Mouse (Mus musculus) midbrain, embryonic 13.5 days (tissue): ENCODE data around the gene Mgme1. TPM values are rescaled to one million over a fixed set of nuclear protein-coding genes. Genes with fewer than 3 reads are reported as not detected.

Source experiments
- ATAC-seq: fragments of 200-750 bp; cut with Nextera tagmentation; 2 replicates; pipeline ENCODE4 v1.8.0; 2017; ENCODE audit warnings: mild to moderate bottlenecking, moderate TSS enrichment, moderate library complexity
- H3K27ac ChIP-seq: fragments of 300-500 bp; sonication (generic); 2 replicates; pipeline ENCODE4 v1.5.1; 2015; ENCODE audit warnings: inconsistent platforms, mild to moderate bottlenecking, moderate library complexity
- H3K27me3 ChIP-seq: fragments of 300-500 bp; sonication (generic); 2 replicates; pipeline ENCODE4 v1.6.1; 2015; ENCODE audit warnings: mild to moderate bottlenecking, inconsistent platforms
- H3K36me3 ChIP-seq: fragments of 300-500 bp; sonication (generic); 2 replicates; pipeline ENCODE4 v1.6.1; 2015; ENCODE audit warnings: mild to moderate bottlenecking, inconsistent platforms
- H3K4me1 ChIP-seq: fragments of 300-500 bp; sonication (generic); replicated peaks from 2 replicates; pipeline ENCODE4 v1.6.1; 2015; ENCODE audit warnings: inconsistent platforms
- H3K4me2 ChIP-seq: fragments of 300-500 bp; sonication (generic); replicated peaks from 2 replicates; pipeline ENCODE4 v1.6.1; 2015; ENCODE audit warnings: moderate library complexity, mild to moderate bottlenecking, inconsistent platforms
- H3K4me3 ChIP-seq: fragments of 300-500 bp; sonication (generic); replicated peaks from 2 replicates; pipeline ENCODE4 v1.5.1; 2015; ENCODE audit warnings: mild to moderate bottlenecking, inconsistent platforms
- H3K9ac ChIP-seq: fragments of 300-500 bp; sonication (generic); replicated peaks from 2 replicates; pipeline ENCODE4 v1.6.1; 2015; ENCODE audit warnings: mild to moderate bottlenecking, inconsistent platforms
- H3K9me3 ChIP-seq: fragments of 300-500 bp; sonication (generic); 2 replicates; pipeline ENCODE4 v1.6.1; 2016; ENCODE audit warnings: mild to moderate bottlenecking, inconsistent platforms
- WGBS: fragments of 180-500 bp; shearing (Covaris S2); methylation state at CpG from one replicate; pipeline ENCODE4 v1.1.7; 2015; 5-methylcytosine and 5-hydroxymethylcytosine counted together
- polyA plus RNA-seq: library from polyadenylated mRNA; unstranded; fragments of >200 nt; fragmentation: Nextera tagmentation; extraction: Ambion mirVana; gene quantifications from 2 replicates; pipeline ENCODE4 v1.2.1, GENCODE M21; 2015

Gene Mgme1
- polyA plus RNA-seq, result 12.9 and 13.0 TPM in 2 replicates

DNA sequence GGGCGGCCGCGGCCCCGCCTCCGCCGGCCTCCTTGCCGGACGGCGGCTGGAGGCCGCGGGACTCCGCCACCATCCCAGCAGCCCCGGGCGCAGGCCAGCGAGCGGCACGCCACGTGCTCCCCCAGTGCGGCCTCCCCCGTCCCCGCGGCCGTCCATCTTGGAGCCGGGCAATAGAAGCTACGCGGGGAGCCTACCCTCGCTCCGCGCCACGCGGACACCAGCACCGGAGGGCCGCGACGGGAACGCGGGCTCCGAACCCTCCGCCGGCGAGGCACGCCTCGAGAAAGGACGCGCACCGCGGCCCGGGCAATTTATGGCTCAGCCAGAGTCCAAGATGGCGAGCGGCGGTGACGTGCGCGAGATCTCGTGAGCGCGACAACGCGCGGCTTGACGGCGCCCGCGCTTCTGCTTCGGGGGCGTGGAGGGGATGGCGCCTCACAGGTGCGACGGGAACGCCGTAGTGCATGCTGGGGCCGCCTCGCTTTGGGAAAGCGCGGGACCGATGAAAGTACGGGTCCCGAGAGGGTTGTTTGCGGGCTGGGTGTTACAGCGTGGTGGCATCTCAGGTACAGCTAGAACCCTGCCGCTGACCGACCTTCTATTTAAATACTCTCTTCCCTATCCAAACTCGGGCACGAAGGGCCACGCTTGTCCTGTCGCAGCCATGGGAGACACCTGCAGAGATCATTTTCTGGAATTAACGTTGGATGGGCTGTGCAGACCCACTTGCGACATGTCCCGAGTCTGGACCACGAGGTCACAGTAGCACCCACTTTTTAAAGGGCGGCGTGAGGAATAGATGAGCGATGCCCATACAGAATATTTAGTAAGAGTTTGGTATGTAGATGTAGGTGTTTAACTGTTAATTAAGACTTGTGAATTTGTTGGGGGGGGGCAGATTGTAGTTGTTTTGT, at the start of gene Mgme1, which contains the start of gene Snx5:
Gene Mgme1, plus strand, starts transcription at position 157 of the 914 bp plus-strand sequence.
Gene Snx5, minus strand, starts transcription at position 400 of the 914 bp plus-strand sequence.
- peak; percentile 98 for ATAC-seq
- Histone ChIP-seq H3K36me3 (no peaks in the 10 kb centered on the region), H3K27ac (peak within 1 kb of the TSS; percentile 90), H3K4me1 (peaks cover 33% of the 10 kb centered on the region), H3K9me3 (no peaks in the 10 kb centered on the region), H3K9ac (peak within 1 kb of the TSS; percentile 95), H3K4me3 (peak within 1 kb of the TSS; percentile 92), H3K4me2 (peak within 1 kb of the TSS; percentile 71), H3K27me3 (no peaks in the 10 kb centered on the region)
- WGBS, result under 1% methylated on average over 80 of the region's 93 CpGs

DNA sequence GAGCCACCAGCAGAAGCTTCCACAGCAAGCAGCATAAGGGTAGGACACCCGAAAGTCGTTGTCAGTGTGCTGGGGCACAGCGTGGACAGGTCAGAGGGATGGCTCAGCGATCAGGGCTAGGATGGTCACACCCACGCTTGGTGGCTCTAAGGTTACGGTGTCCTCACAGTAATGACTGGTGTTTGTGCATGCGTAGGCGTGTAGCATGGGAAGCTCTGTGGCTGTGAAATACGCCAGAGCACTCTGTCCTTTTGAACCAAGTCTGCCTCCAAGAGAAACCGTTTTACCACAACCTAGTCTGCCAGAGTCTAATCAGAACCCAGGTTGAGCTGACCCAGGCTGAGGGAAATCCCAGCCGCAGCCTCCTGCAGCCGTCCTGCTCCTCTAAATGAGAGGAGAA, 46.1 kb upstream of the Mgme1 start:
- H3K4me1 ChIP-seq, result no peaks in the 10 kb centered on the region
- ATAC-seq, result no peak
- H3K27ac ChIP-seq, result no peak overlapping the region
- H3K4me3 ChIP-seq, result no peak overlapping the region
- H3K36me3 ChIP-seq, result no peaks in the 10 kb centered on the region
- H3K9ac ChIP-seq, result no peak overlapping the region
- no peaks in the 10 kb centered on the region for H3K27me3 ChIP-seq
- H3K4me2 ChIP-seq, result no peak overlapping the region
- H3K9me3 ChIP-seq, result 0 out of 2 replicates have a peak, but pooled peaks cover 3% of the 10 kb centered on the region
- 74% methylated on average over 12 of the region's 12 CpGs for WGBS

DNA sequence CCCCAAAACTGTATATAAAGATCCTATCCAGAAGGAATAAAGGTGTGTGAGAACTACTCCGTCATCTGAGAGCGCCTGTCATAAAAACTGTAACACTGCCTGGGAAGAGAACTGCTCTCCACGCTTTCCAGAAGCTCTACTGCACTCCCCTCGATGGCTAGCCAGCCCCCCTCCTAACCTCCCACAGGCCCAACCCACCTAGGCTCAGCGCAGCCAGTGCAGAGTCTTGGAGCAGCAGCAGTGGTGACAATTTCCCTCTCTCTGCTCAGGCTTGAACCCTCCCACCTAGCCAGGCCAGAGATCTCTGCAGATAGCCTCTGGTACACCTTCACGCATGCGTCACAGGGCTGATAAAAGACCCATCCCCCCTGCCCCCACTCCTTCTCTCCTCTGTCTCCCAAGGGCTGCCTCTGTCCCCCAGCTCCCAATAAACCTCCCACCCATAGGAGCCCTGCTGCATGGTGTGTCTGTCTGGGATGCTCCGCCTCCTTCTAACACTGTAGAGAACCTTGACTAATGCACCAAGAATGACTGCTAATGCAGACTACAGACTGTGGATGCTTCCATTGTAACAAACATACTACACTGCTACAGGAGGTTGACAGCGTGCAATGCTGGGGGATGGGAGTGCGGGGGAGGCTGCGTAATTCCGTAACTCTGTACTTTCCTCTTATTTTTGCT, 43.4 kb upstream of the Mgme1 start:
- WGBS, result 89% methylated on average over 12 of the region's 12 CpGs
- H3K4me1 ChIP-seq, result no peaks in the 10 kb centered on the region
- H3K9me3 ChIP-seq, result 0 out of 2 replicates have a peak, but pooled peaks cover 3% of the 10 kb centered on the region
- no peaks in the 10 kb centered on the region for H3K36me3 ChIP-seq
- no peak overlapping the region for H3K9ac ChIP-seq
- H3K4me2 ChIP-seq, result no peak overlapping the region
- no peak overlapping the region for H3K4me3 ChIP-seq
- no peak overlapping the region for H3K27ac ChIP-seq
- ATAC-seq, result no peak; the same call in 1 of the 2 replicates
- no peaks in the 10 kb centered on the region for H3K27me3 ChIP-seq

DNA sequence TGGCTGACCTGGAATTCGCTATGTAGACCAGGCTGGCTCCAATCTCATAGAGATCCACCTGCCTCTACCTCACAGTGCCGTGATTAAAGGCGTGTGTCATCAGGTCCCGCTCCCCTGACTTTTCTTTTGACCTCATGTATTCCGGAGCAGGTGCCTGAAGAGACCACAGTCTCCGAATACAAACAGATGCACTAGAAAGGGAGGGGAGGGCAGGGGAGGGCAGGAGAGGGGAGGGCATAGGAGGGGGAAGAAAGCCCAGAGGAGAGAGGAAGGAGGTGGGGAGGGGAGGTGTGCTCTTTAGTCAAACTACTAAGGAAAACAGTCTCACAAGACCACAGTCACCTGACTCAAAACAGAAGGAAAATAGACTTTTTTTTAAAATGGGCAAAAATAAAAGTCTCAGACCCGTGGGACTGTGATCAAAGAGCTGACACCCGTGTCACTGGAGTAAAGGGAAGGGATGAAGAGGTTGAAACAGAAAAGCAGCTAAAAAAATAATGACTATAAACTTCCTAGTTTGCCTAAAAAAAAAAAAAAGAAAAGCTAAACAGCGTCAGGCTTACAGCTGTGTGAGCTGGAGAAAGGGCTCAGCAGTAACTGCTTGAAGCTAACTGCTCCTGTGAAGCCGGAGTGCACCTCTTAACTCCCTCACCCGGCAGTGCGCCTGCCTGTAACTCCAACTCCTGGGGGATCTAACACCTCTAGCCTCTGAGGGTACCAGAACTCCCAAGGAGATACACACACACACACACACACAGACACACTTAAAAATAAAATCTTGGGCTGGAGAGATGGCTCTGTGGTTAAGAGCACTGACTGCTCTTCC, 41.7 kb upstream of the Mgme1 start:
- Histone ChIP-seq H3K4me3 (no peak overlapping the region), H3K27ac (no peak overlapping the region), H3K36me3 (no peaks in the 10 kb centered on the region), H3K4me2 (no peak overlapping the region), H3K9ac (no peak overlapping the region), H3K4me1 (no peaks in the 10 kb centered on the region), H3K27me3 (no peaks in the 10 kb centered on the region), H3K9me3 (0 out of 2 replicates have a peak, but pooled peaks cover 3% of the 10 kb centered on the region)
- no peak for ATAC-seq
- WGBS, result 80% methylated on average over 12 of the region's 12 CpGs

DNA sequence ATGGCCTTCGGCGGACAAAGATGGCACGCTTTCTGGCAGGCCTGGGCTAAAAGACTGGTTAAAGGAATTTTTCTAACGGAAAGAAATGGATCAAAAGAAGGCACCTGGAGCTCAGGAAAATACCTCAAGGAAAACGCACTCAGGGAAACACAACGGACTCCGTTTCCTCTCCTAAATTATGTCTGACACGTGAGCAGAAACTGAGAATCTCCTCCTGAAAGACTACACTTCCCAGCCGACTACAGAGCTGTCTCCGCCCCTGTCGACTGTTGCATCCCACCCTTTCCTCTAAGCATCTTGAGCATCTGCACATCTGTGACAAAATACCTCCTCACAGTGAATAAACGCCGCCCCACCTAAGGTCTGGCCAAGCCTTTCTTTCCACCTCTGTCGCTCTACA, 40.8 kb upstream of the Mgme1 start:
- H3K4me1 ChIP-seq, result no peaks in the 10 kb centered on the region
- 92% methylated on average over 14 of the region's 14 CpGs for WGBS
- no peaks in the 10 kb centered on the region for H3K27me3 ChIP-seq
- H3K4me3 ChIP-seq, result no peak overlapping the region
- no peak overlapping the region for H3K27ac ChIP-seq
- no peak overlapping the region for H3K9ac ChIP-seq
- 0 out of 2 replicates have a peak, but pooled peaks cover 3% of the 10 kb centered on the region for H3K9me3 ChIP-seq
- H3K4me2 ChIP-seq, result no peak overlapping the region
- ATAC-seq, result no peak
- H3K36me3 ChIP-seq, result no peaks in the 10 kb centered on the region

DNA sequence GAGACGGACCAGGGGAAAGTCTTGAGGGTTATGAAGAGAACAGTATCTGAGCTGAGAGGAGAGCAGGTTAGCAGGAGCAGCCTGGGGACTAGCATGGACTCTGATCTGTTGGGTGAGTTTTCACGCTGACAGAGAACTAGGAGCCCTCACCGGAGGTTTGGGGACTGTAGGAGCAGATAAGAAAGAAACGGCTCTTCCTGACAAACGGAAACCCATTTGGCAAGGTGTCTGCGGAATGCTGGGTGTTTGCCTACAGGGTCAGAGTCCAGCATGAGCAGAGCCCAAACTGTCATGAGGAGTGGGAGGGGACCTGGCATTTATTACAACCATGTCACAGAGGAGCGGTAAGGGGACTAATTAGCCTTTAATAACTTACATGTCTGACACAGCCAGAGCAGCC, 40.0 kb upstream of the Mgme1 start:
- no peak overlapping the region for H3K27ac ChIP-seq
- no peak overlapping the region for H3K9ac ChIP-seq
- H3K36me3 ChIP-seq, result no peaks in the 10 kb centered on the region
- H3K4me2 ChIP-seq, result no peak overlapping the region
- no peak for ATAC-seq
- 0 out of 2 replicates have a peak, but pooled peaks cover 3% of the 10 kb centered on the region for H3K9me3 ChIP-seq
- no peaks in the 10 kb centered on the region for H3K4me1 ChIP-seq
- WGBS, result 90% methylated on average over 7 of the region's 7 CpGs
- no peak overlapping the region for H3K4me3 ChIP-seq
- no peaks in the 10 kb centered on the region for H3K27me3 ChIP-seq

DNA sequence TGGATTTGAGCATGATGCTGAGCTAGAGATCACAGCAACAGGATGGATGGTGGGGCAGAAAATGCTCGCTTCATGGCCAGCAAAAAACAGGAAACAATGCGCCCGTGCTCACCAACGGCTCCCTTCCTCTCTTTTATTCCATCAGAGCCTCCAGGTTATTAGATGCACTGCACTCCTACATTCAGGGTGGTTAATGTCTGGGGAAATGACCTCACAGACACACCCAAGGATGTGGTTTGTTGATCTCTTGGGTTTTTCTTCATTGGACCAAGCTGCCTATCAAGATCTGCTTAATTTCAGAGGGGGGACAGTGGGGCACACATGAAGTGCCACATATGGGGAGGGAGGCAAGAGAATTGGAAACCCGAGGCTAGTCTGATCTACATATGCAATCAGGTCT, 39.3 kb upstream of the Mgme1 start:
- Histone ChIP-seq H3K27me3 (no peaks in the 10 kb centered on the region), H3K4me2 (no peak overlapping the region), H3K4me1 (no peaks in the 10 kb centered on the region), H3K4me3 (no peak overlapping the region), H3K36me3 (no peaks in the 10 kb centered on the region), H3K27ac (no peak overlapping the region), H3K9me3 (0 out of 2 replicates have a peak, but pooled peaks cover 3% of the 10 kb centered on the region), H3K9ac (no peak overlapping the region)
- ATAC-seq, result no peak
- 84% methylated on average over 5 of the region's 5 CpGs for WGBS

DNA sequence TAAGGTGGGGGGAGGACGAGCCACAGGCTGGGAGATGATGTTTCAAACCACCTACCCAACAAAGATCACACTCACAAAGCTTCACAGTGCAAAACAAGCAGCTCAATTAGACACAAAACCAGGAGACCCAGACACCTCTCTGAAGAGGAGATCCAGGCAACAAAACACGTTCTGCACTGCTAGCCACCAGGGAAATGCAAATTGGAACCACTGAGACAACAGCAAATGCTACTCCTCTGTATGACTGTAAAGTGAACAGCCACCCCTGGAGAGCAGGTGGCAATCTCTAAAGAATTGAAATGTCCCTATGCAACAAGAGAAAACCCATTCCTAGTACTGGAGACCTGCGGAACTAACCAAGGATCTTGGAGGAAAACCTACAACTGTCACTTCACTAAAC, 36.9 kb upstream of the Mgme1 start:
- Histone ChIP-seq H3K4me2 (no peak overlapping the region), H3K36me3 (no peaks in the 10 kb centered on the region), H3K9ac (no peak overlapping the region), H3K4me3 (no peak overlapping the region), H3K27ac (no peak overlapping the region), H3K27me3 (no peaks in the 10 kb centered on the region), H3K4me1 (no peaks in the 10 kb centered on the region), H3K9me3 (no peaks in the 10 kb centered on the region)
- 59% methylated on average over 3 of the region's 3 CpGs for WGBS
- ATAC-seq, result no peak

DNA sequence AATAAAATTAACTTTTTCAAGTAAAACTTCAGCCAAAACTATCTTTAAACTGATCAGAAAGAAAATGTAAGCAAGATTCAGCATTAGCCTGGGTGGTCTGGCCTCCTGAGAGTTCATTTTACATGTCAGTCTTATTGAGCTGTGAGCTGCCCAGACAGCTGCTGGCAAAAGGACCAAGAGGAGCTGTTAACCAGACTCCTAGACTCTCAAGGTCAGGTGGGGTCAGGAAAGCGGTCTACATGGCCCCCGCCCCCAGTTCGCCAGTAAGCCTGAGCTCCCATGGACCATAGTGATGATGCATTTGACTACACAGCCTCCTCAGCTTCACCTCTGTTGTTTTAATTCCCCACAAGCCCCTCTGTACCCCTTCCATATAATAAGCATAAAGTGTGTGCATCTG, 34.7 kb upstream of the Mgme1 start:
- Histone ChIP-seq H3K9me3 (no peaks in the 10 kb centered on the region), H3K27ac (no peak overlapping the region), H3K9ac (no peak overlapping the region), H3K4me1 (no peaks in the 10 kb centered on the region), H3K36me3 (no peaks in the 10 kb centered on the region), H3K4me3 (no peak overlapping the region), H3K4me2 (no peak overlapping the region), H3K27me3 (no peaks in the 10 kb centered on the region)
- 84% methylated on average over 3 of the region's 3 CpGs for WGBS
- no peak for ATAC-seq

DNA sequence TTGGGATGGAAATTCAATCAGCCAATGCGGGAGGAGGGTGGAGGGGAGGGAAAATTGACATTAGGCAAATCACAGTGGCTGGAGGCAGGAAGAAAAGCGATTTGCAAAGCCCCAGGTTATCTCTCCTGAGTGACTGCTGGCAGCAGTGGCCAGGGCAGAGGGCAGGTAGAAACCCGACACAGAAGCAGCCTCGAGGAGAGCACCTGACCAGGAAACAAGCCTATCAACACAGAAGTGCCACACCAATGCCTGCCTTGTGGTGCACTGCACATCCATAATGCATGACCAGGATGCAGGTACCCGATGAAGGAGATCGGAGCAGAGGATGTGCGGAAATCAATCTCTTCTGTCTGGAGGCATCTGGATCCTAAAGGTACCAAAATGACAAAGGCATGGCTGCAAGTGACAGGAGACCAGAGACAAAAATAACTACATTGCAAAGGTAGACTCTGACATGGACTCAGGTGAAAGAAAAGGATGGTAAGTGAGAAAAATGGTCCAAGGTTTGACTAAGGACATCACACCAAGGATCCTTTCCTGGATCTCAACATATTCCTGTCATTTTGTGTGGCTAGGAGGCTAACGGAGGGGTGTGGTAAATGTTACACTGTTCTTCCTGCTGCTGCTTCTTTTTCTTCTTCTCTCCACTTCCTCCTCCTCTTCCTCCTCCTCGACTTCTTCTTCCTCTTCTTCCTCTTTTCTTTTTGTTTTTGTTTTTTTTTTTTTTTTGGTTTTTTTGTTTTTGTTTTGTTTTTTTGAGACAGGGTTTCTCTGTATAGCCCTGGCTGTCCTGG, 33.5 kb upstream of the Mgme1 start:
- H3K36me3 ChIP-seq, result no peaks in the 10 kb centered on the region
- H3K27ac ChIP-seq, result no peak overlapping the region
- ATAC-seq, result no peak
- H3K4me3 ChIP-seq, result no peak overlapping the region
- H3K4me1 ChIP-seq, result no peaks in the 10 kb centered on the region
- H3K27me3 ChIP-seq, result no peaks in the 10 kb centered on the region
- H3K9me3 ChIP-seq, result no peaks in the 10 kb centered on the region
- no peak overlapping the region for H3K4me2 ChIP-seq
- WGBS, result 64% methylated on average over 9 of the region's 9 CpGs
- H3K9ac ChIP-seq, result no peak overlapping the region

DNA sequence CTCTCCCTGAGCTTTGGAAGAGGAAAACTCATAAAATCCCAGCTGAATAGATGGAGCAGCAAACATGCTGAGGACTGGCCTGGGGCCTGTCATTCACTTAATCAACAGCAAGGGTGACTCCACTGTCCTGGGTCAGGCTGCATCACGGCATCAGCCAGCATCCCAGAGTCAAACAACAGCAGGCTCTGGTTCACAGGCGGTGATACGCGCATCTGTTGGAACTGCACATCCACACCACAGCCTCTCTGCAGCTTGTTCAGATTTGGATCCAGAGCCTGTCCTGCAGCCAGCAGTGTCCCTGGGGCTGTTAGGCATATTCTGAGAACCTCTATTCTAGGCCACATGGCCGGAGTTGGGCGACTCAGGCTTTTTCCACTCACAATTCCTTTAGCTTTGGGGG, 32.1 kb upstream of the Mgme1 start:
- H3K9me3 ChIP-seq, result no peaks in the 10 kb centered on the region
- no peaks in the 10 kb centered on the region for H3K36me3 ChIP-seq
- no peaks in the 10 kb centered on the region for H3K27me3 ChIP-seq
- no peak overlapping the region for H3K4me3 ChIP-seq
- WGBS, result 83% methylated on average over 6 of the region's 6 CpGs
- H3K4me2 ChIP-seq, result no peak overlapping the region
- no peak overlapping the region for H3K27ac ChIP-seq
- no peak for ATAC-seq
- no peak overlapping the region for H3K9ac ChIP-seq
- no peaks in the 10 kb centered on the region for H3K4me1 ChIP-seq
